Comparison of ENCODE assay signal across 12 mouse cellular contexts in the genomic region with DNA sequence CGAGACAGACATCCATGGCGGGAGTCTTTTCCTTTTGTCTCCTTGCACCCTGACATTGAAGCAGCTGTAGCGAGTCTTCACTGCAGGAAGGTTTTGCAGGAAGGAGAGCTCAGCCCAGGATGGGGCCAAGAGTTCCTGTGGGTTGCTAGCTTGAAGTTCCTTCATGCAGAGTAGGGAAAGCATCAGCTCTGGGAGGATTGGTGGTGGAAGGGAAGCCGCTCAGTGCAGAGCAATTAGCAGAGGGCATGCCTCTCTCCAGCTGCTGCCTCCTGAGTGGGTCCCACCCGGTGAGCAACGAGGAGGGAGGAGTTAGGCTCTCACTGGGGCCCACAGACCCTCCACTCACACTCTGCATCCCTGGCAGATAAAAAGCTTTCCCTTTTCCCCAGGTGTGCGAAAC.
DNase-seq lines count a peak whose midpoint lies in the region; ATAC-seq and TF ChIP-seq lines count a peak whose summit lies in the region.
"Had no signal": no experiment of that assay in that cellular context is flagged by ENCODE, and none has a peak within 500 bp of the region (broad histone marks: within the 10 kb centered on the region; RNA-seq: fewer than 3 reads in every experiment).

No protein-coding gene starts in this region.

- no peak for DNase-seq in forebrain, embryonic 10.5 days (ENCODE audit: extremely low spot score, low spot score)
- DNase-seq in forebrain, postnatal 0 days = no peak
- DNase-seq in neural tube, embryonic 10.5 days (ENCODE audit: extremely low spot score, low spot score) = no peak
- DNase-seq in limb, embryonic 11.5 days (ENCODE audit: low spot score) = peak; percentile 41
- no peak for DNase-seq in left cerebral cortex, adult 11 months (ENCODE audit: low spot score)
- DNase-seq in right cerebral cortex, postnatal 36 days (ENCODE audit: low spot score in 2 of 2) = no peak
- DNase-seq: cerebellum, postnatal 36 days; gastrocnemius, postnatal 14 days; liver had no signal

- peaks cover 33% of the 10 kb centered on the region for H3K4me1 ChIP-seq in forebrain, embryonic 10.5 days
- H3K4me1 ChIP-seq in forebrain, postnatal 0 days (ENCODE audit: insufficient read depth) = 0 out of 2 replicates have a peak, but pooled peaks cover 4% of the 10 kb centered on the region
- peaks cover 22% of the 10 kb centered on the region for H3K4me1 ChIP-seq in neural tube, embryonic 13.5 days (replicated peaks)
- H3K4me1 ChIP-seq in limb, embryonic 11.5 days (ENCODE audit: control insufficient read depth, insufficient read depth, low read length) = peaks cover 23% of the 10 kb centered on the region
- H3K4me1 ChIP-seq in stomach, embryonic 16.5 days (ENCODE audit: control insufficient read depth, insufficient read depth, low read length) = 0 out of 2 replicates have a peak, but pooled peaks cover 3% of the 10 kb centered on the region
- H3K4me1 ChIP-seq: heart, embryonic 13.5 days had no signal

- H3K27ac ChIP-seq in forebrain, embryonic 10.5 days = peak overlapping the region; percentile 49
- no peak overlapping the region for H3K27ac ChIP-seq in forebrain, postnatal 0 days (ENCODE audit: low read depth, low read length)
- H3K27ac ChIP-seq in neural tube, embryonic 13.5 days (replicated peaks) = peak overlapping the region; percentile 67
- peak overlapping the region; percentile 37 for H3K27ac ChIP-seq in limb, embryonic 11.5 days (replicated peaks; ENCODE audit: low read depth, low read length)
- H3K27ac ChIP-seq in stomach, embryonic 16.5 days (ENCODE audit: low read length) = no peak overlapping the region
- H3K27ac ChIP-seq: heart, embryonic 13.5 days had no signal

- no peak; the same call in 1 of the 2 replicates for ATAC-seq in forebrain, postnatal 0 days
- ATAC-seq in neural tube, embryonic 13.5 days (ENCODE audit: low read depth) = no peak
- no peak for ATAC-seq in limb, embryonic 11.5 days (ENCODE audit: insufficient number of reproducible peaks, low FRiP score, low TSS enrichment, low read depth)
- peak; percentile 21; the same call in 1 of the 2 replicates for ATAC-seq in stomach, embryonic 16.5 days (ENCODE audit: insufficient read depth, low FRiP score)

- WGBS in forebrain, embryonic 10.5 days = 37% methylated on average over 7 of the region's 7 CpGs
- 27% methylated on average over 7 of the region's 7 CpGs for WGBS in forebrain, postnatal 0 days
- 27% methylated on average over 7 of the region's 7 CpGs for WGBS in neural tube, embryonic 13.5 days
- WGBS in limb, embryonic 11.5 days = 21% methylated on average over 7 of the region's 7 CpGs
- 28% methylated on average over 7 of the region's 7 CpGs for WGBS in stomach, embryonic 16.5 days

- no peak overlapping the region for H3K9ac ChIP-seq in forebrain, postnatal 0 days
- H3K9ac ChIP-seq in neural tube, embryonic 13.5 days = no peak overlapping the region
- H3K9ac ChIP-seq in limb, embryonic 11.5 days (ENCODE audit: low read length) = no peak overlapping the region
- H3K9ac ChIP-seq in stomach, embryonic 16.5 days (ENCODE audit: low read length) = no peak overlapping the region
- H3K9ac ChIP-seq: heart, embryonic 13.5 days had no signal

- no peaks in the 10 kb centered on the region for H3K36me3 ChIP-seq in forebrain, embryonic 10.5 days (replicated peaks)
- no peaks in the 10 kb centered on the region for H3K36me3 ChIP-seq in forebrain, postnatal 0 days (ENCODE audit: insufficient read depth)
- no peaks in the 10 kb centered on the region for H3K36me3 ChIP-seq in neural tube, embryonic 13.5 days
- H3K36me3 ChIP-seq in limb, embryonic 11.5 days (ENCODE audit: control insufficient read depth, insufficient read depth, low read length) = no peaks in the 10 kb centered on the region
- H3K36me3 ChIP-seq in stomach, embryonic 16.5 days (ENCODE audit: control insufficient read depth, insufficient read depth, low read length) = no peaks in the 10 kb centered on the region
- H3K36me3 ChIP-seq: heart, embryonic 13.5 days had no signal

- no peak overlapping the region for H3K4me2 ChIP-seq in forebrain, postnatal 0 days (ENCODE audit: low read depth)
- H3K4me2 ChIP-seq in neural tube, embryonic 13.5 days = no peak overlapping the region
- no peak overlapping the region for H3K4me2 ChIP-seq in limb, embryonic 11.5 days (ENCODE audit: low read depth, severe bottlenecking)
- no peak overlapping the region for H3K4me2 ChIP-seq in stomach, embryonic 16.5 days (ENCODE audit: low read depth, low read length)
- H3K4me2 ChIP-seq: heart, embryonic 13.5 days had no signal

- H3K9me3 ChIP-seq in forebrain, embryonic 10.5 days = no peaks in the 10 kb centered on the region
- H3K9me3 ChIP-seq in forebrain, postnatal 0 days (ENCODE audit: low read length) = no peaks in the 10 kb centered on the region
- no peaks in the 10 kb centered on the region for H3K9me3 ChIP-seq in neural tube, embryonic 13.5 days
- no peaks in the 10 kb centered on the region for H3K9me3 ChIP-seq in limb, embryonic 11.5 days (ENCODE audit: control insufficient read depth, low read length)
- H3K9me3 ChIP-seq in stomach, embryonic 16.5 days (replicated peaks; ENCODE audit: control insufficient read depth, low read length) = no peaks in the 10 kb centered on the region
- H3K9me3 ChIP-seq: heart, embryonic 13.5 days had no signal

- peaks cover 21% of the 10 kb centered on the region; the same call in 1 of the 2 replicates for H3K27me3 ChIP-seq in forebrain, embryonic 10.5 days (ENCODE audit: poor library complexity, severe bottlenecking)
- no peaks in the 10 kb centered on the region for H3K27me3 ChIP-seq in forebrain, postnatal 0 days (ENCODE audit: insufficient read depth, low read length)
- H3K27me3 ChIP-seq in neural tube, embryonic 13.5 days = no peaks in the 10 kb centered on the region
- H3K27me3 ChIP-seq in limb, embryonic 11.5 days (ENCODE audit: control insufficient read depth, insufficient read depth, low read length) = no peaks in the 10 kb centered on the region
- H3K27me3 ChIP-seq in stomach, embryonic 16.5 days (ENCODE audit: control insufficient read depth, insufficient read depth, low read length) = no peaks in the 10 kb centered on the region
- H3K27me3 ChIP-seq: heart, embryonic 13.5 days had no signal

- no peak overlapping the region for H3K4me3 ChIP-seq in forebrain, embryonic 10.5 days
- no peak overlapping the region for H3K4me3 ChIP-seq in forebrain, postnatal 0 days (ENCODE audit: low read depth, low read length)
- H3K4me3 ChIP-seq in neural tube, embryonic 13.5 days = no peak overlapping the region
- H3K4me3 ChIP-seq in limb, embryonic 11.5 days (ENCODE audit: low read depth, low read length) = no peak overlapping the region
- no peak overlapping the region for H3K4me3 ChIP-seq in stomach, embryonic 16.5 days (replicated peaks; ENCODE audit: low read length)
- H3K4me3 ChIP-seq: heart, embryonic 13.5 days had no signal

- TF ChIP-seq CTCF in forebrain, postnatal 0 days (IDR thresholded peaks at IDR 0.05; ENCODE audit: low read depth) = no peak

Comparison
In these comparisons a context has a peak if more than half of its experiments do, and no peak if none do; other contexts are left out.
1. H3K27ac ChIP-seq: peak in forebrain, embryonic 10.5 days (single experiment), neural tube, embryonic 13.5 days (single experiment) and limb, embryonic 11.5 days (single experiment); none in forebrain, postnatal 0 days (single experiment) and stomach, embryonic 16.5 days (single experiment).